Mouse (Mus musculus) cerebellum, adult 11-12 months (tissue): ENCODE results near the gene Dntt.

Experiments
- DNase-seq: peaks from one replicate; pipeline ENCODE4 v3.0.0; 2022

The Dntt gene

DNA sequence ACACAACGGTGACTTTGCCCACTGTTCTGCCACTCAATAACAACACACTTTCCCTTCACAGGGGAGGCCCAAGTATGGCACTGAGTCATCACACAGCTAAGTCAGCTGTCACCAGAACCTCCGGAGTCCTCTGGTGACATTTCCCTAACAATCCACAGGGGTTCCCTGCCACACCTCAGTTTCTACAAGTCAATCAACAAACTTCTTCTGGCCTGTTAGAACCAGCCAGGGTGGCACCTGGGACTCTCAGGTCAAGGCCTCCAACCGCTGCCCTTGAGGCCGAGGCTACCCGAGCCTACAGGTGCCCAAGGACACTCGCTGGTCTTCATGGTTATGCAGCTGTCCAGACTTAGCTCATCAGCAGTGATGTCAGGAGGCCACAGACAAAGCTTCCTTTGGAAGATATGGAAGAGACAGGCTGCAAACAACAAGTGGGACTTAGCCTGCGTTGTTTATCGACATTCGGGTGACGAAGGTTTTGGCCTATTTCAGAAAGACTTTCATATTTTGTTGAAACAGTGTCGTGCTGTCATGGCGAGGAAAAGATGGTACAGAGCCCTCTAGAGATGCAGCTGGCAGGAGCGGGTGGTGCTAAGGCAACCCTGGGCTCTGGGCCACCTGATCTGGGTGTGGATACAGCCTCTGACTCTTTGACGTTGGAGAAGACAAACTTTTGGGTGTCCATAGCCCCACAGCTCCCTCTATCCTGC, 44.8 kb downstream of the Dntt start:
- no peak for DNase-seq

- DNase-seq = no peak
Measured at GRCm38 (mm10) chr19:41076906-41077305, 47.8 kb downstream of the Dntt start, which contains the start of gene Opalin. TSS of gene Opalin (minus strand) at chr19:41077113.

DNA sequence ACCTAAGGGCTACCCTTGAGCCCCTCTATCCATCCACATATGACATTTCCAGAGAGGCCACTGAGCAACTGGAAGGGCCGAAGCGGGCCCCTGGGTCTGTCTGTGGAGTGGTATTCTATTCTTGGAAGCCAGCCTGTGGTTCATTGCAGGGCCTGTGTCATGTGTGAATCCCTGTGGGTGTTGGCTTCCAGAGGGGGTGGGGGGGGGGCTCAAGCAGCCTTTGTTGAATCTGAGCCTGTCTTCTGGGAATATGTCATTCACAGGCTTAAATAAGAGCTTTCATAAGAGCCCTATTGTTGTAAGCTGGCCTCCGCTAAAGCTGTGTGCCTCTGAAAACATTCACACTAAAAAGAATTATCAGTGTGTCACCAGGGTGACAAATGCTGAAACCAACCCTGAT, 52.5 kb downstream of the Dntt start:
- no peak for DNase-seq

- no peak for DNase-seq
Measured at GRCm38 (mm10) chr19:41083646-41084045, 54.6 kb downstream of the Dntt start.

GRCm38 (mm10) chr19:41086289-41086688, 57.2 kb downstream of the Dntt start:
- DNase-seq = no peak

DNA sequence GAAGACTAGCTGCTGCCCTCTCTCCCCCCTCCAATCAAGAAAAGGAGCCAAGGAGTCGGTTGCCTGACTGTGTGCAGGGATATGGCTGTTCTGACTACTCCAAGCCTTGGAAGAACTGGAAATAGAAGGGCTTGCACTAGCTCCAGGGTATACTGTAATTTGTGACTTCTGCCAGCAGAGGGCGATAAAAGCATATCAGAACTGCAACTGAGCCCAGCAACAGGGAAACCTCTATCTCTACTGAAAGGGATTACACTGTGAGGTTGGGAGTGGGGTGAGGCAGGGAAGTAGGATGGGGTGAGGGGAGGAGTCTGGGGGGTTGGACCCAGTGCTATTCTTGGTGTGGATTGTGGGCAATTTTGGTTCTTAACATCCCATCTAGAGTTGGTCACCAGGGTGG, 57.6 kb downstream of the Dntt start:
- DNase-seq = peak; percentile 63

- no peak for DNase-seq
Measured at GRCm38 (mm10) chr19:41087901-41088300, 58.8 kb downstream of the Dntt start.

GRCm38 (mm10) chr19:41088491-41088890, 59.4 kb downstream of the Dntt start:
- DNase-seq = no peak

- DNase-seq = no peak
Measured at GRCm38 (mm10) chr19:41089833-41090232, 60.8 kb downstream of the Dntt start.

DNA sequence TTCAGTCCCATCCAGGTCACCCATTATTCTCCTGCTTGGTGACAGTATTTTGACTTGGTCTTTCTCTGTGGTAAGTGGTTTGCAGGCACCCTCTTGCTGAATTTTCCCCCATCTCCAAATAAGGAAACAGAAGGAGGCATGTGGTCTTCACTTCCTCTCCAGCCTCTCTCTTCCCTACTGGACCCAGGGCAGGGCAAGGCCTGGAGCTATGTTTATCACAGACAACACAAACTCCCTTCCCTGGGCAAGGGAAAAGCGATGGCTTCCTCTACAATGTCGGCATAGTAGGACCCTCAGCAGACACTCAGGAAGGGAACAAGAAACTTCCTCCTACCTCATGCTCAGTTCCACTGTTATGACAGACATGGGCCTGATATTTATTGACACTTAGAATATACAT, 62.8 kb downstream of the Dntt start:
- no peak for DNase-seq

DNA sequence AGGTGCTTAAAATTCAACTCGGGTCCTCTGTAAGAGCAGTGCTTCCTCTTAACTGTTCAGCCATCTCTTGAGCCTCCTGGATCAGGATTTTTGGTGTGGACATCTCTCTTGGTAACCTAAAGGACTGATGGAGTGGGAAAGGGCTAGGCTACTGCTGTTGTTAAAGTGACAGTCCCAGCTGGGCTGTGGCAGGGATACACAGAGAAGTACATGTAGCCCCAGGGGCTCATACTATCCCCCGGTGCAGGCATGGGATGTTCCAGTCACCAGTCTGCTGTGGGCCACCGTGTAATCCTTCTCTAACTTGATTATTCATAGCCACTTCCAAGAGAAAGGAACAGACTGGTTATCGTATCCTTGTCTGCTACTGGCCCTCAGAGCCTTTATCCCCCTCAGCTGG, 68.0 kb downstream of the Dntt start:
- DNase-seq = no peak

DNA sequence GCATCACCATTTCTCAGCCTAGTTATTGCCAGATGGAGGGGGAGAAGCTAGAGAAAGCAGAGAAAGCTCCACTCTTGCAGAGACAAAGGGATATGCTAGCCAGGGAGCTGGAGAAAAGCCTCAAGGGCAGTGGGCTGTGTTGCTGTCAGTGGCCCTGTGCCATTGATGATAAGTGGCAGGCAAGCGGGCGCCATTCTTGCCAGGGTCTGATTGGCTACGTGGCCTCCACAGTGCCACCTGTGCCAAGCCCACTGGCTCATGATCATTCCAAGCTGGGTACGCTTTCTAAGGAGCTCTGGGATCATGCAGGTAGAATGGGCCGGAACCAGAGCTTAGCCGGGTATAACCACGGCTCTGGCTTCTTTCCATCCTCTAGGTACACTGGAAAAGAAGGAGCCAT, 71.8 kb downstream of the Dntt start:
- peak; percentile 73 for DNase-seq

DNA sequence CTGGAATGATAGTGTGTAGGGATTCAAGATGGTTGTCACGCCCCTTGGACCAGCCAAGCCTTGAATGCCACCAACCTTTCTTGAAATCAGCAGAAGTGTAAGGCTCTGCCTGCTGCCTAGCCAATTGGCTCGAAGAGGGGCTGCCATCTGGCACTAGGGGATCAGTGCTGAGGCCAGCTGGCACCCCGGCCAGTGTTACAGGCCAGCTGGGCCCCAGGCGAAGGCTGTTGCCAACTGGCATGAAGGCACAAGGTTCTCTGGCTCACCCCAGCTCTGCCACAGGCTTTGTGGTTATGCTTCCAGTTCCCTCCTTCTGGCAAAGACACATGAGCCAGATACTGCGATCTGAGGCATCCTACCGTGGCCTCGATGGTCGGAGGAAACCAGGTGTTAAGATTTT, 72.3 kb downstream of the Dntt start:
- peak; percentile 98 for DNase-seq

DNA sequence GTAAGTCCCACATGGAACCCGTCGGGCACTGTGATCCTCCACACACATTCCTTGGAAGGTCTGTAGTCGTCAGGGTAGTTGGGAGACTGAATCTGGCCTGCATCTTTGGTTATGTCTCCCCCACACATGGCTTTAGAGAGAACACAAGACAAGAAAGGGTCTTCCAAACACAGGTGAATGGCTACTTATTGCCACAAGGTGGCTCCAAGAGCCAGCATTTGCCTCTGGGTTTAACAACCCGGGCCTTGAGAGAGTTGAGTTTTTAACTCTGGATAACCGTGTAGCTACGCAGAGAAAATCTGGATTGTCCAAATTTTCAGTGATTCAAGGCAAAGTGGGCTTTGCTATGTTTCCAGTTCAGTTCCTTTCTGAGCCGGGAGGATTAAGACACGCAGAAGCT, 75.8 kb downstream of the Dntt start:
- DNase-seq = no peak

DNA sequence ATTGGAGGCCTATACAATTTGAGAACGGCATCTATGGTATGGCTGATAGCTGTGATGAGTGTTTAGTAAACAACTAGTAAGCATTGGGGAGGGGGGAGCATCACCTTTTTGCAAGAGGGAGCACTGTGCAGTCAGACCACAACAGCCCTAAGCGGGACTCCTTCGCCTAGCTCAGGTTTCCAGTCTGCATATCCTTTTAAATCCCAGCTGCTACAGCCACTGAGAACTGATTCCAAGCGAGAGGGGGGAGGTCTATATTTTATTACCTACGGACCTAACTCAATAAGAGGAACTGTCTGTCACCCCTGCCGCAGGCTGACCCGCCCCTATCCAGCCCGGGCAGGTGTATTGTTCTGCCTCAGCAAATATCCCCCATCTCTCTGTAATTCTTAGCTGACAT, 78.5 kb downstream of the Dntt start:
- DNase-seq = no peak

- DNase-seq = no peak
Measured at GRCm38 (mm10) chr19:41108666-41109065, 79.6 kb downstream of the Dntt start.
